Mouse (Mus musculus) cerebellum, adult 2 months (tissue): ENCODE measurements around the gene Epb41l1. TPM values are rescaled to one million over a fixed set of nuclear protein-coding genes. Genes with fewer than 3 reads are reported as not detected.

Source experiments
- DNase-seq, 2 experiments: peaks; one replicate each; pipeline ENCODE4 v3.0.0; 2021
- H3K27ac ChIP-seq: fragments of 200-500 bp; 2 replicates; pipeline ENCODE4 v1.5.1; 2012; ENCODE audit warnings: low read length, control low read depth, inconsistent platforms; ENCODE audit not compliant: insufficient read depth
- H3K27me3 ChIP-seq: fragments of 200-500 bp; 2 replicates; pipeline ENCODE4 v1.6.1; 2012; ENCODE audit warnings: inconsistent platforms, mild to moderate bottlenecking, low read length, moderate library complexity; ENCODE audit not compliant: control insufficient read depth, insufficient read depth
- H3K4me1 ChIP-seq: fragments of 200-500 bp; 2 replicates; pipeline ENCODE4 v1.6.1; 2011; ENCODE audit warnings: low read length; ENCODE audit not compliant: control insufficient read depth, insufficient read depth
- H3K4me3 ChIP-seq: fragments of 200-500 bp; replicated peaks from 2 replicates; pipeline ENCODE3; 2011; ENCODE audit warnings: mild to moderate bottlenecking, low read depth, low read length, control low read depth; ENCODE audit not compliant: insufficient read depth
- CTCF ChIP-seq: fragments of 200-500 bp; IDR thresholded peaks from 2 replicates; pipeline ENCODE4 v1.5.1; 2011; ENCODE audit warnings: low read depth, mild to moderate bottlenecking, control low read depth, low read length, moderate library complexity, borderline replicate concordance; ENCODE audit not compliant: insufficient read depth
- POLR2A ChIP-seq: fragments of 200-500 bp; IDR thresholded peaks from 2 replicates; pipeline ENCODE4 v1.6.1; 2011; ENCODE audit warnings: low read length, control low read depth, borderline replicate concordance; ENCODE audit not compliant: insufficient read depth
- WGBS: fragments of 180-500 bp; shearing (Covaris S2); methylation state at CpG from one replicate; pipeline ENCODE4 v1.1.7; 2018; 5-methylcytosine and 5-hydroxymethylcytosine counted together
- polyA plus RNA-seq: library from polyadenylated mRNA; depleted of rRNA; stranded (reverse); fragments of >200 nt; gene quantifications from 2 replicates; pipeline ENCODE4 v1.2.3, GENCODE M21; 2012

Gene Epb41l1
- polyA plus RNA-seq, 1 experiment, result 219 TPM

DNA sequence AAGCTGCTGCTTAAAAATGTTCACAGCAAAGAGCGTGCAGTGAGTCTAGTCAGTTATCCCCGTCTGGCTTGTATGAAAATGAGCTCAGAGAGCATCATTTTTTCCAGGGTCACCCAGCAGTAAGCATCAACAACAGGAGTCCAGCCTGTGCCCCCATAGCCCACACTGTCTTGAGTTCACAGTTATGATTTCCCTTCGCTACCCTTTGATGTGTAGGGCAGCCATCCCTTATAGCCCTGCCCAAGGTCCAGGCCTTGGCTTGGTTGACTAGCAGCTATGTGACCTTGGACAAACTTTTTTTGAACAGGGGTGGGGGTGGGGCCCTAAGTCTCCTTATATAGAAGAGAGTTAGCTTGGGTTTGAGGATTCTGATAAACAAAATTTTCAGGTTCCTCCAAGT is 148.6 kb downstream of the Epb41l1 start:
- 93% methylated on average over 3 of the region's 3 CpGs for WGBS
- Histone ChIP-seq H3K4me1 (peaks cover 11% of the 10 kb centered on the region; the same call in 1 of the 2 replicates), H3K27ac (no peak overlapping the region), H3K27me3 (no peaks in the 10 kb centered on the region), H3K4me3 (no peak overlapping the region)
- no peak for DNase-seq
- TF ChIP-seq CTCF, result no peak
- no peak for TF ChIP-seq POLR2A

DNA sequence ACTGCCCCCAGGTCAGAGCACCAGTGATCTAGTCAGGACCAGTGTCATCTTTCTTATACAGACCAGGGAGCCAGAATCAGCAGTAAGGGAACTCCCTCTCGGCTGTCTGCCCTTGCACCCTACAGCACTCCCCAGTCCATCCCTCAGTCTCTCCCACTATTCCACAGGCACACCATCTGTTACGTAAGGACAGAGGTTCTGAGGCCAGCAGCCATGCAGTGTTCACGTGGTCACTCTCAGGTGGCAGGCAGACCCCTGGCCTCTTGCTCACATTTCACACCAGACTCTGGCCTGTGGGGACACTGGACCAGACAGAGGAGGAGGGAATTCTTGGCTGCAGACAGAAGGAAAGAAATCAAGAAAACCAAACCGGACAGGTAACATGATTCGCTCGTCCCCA is 150.8 kb downstream of the Epb41l1 start:
- Histone ChIP-seq H3K4me3 (no peak overlapping the region), H3K27ac (no peak overlapping the region), H3K4me1 (peaks cover 5% of the 10 kb centered on the region; the same call in 1 of the 2 replicates), H3K27me3 (no peaks in the 10 kb centered on the region)
- DNase-seq, result no peak
- TF ChIP-seq CTCF, result no peak
- TF ChIP-seq POLR2A, result no peak
- WGBS, result 69% methylated on average over 6 of the region's 6 CpGs

- 35% methylated on average over 7 of the region's 7 CpGs for WGBS
- H3K27ac ChIP-seq, result no peak overlapping the region
- no peaks in the 10 kb centered on the region for H3K27me3 ChIP-seq
- no peak for DNase-seq
- H3K4me3 ChIP-seq, result no peak overlapping the region
- TF ChIP-seq CTCF (no peak), POLR2A (no peak)
- no peaks in the 10 kb centered on the region for H3K4me1 ChIP-seq
These were observed 156.3 kb downstream of the Epb41l1 start for GRCm38 (mm10) chr2:156576850-156577587.

- TF ChIP-seq CTCF (no peak), POLR2A (no peak)
- Histone ChIP-seq H3K27me3 (no peaks in the 10 kb centered on the region), H3K4me3 (no peak overlapping the region), H3K27ac (no peak overlapping the region), H3K4me1 (peaks cover 7% of the 10 kb centered on the region; the same call in 1 of the 2 replicates)
- 72% methylated on average over 5 of the region's 5 CpGs for WGBS
- DNase-seq, result no peak
These were observed 159.8 kb downstream of the Epb41l1 start for GRCm38 (mm10) chr2:156580507-156580906.

GRCm38 (mm10) chr2:156581244-156581643 is 160.5 kb downstream of the Epb41l1 start:
- 37% methylated on average over 10 of the region's 10 CpGs for WGBS
- H3K27ac ChIP-seq, result no peak overlapping the region

GRCm38 (mm10) chr2:156582887-156583286 is 162.2 kb downstream of the Epb41l1 start:
- TF ChIP-seq CTCF (no peak), POLR2A (no peak)
- 85% methylated on average over 10 of the region's 10 CpGs for WGBS
- DNase-seq, result no peak
- Histone ChIP-seq H3K4me1 (peaks cover 7% of the 10 kb centered on the region; the same call in 1 of the 2 replicates), H3K27me3 (no peaks in the 10 kb centered on the region), H3K27ac (no peak overlapping the region), H3K4me3 (no peak overlapping the region)

More at GRCm38 (mm10) chr2:156581244-156581643, 160.5 kb downstream of the Epb41l1 start:
- peak in 1 of 2 experiments; percentile 40 for DNase-seq
- no peak for TF ChIP-seq POLR2A
- TF ChIP-seq CTCF, result no peak
- Histone ChIP-seq H3K4me3 (no peak overlapping the region), H3K4me1 (peaks cover 7% of the 10 kb centered on the region; the same call in 1 of the 2 replicates), H3K27me3 (no peaks in the 10 kb centered on the region)

DNA sequence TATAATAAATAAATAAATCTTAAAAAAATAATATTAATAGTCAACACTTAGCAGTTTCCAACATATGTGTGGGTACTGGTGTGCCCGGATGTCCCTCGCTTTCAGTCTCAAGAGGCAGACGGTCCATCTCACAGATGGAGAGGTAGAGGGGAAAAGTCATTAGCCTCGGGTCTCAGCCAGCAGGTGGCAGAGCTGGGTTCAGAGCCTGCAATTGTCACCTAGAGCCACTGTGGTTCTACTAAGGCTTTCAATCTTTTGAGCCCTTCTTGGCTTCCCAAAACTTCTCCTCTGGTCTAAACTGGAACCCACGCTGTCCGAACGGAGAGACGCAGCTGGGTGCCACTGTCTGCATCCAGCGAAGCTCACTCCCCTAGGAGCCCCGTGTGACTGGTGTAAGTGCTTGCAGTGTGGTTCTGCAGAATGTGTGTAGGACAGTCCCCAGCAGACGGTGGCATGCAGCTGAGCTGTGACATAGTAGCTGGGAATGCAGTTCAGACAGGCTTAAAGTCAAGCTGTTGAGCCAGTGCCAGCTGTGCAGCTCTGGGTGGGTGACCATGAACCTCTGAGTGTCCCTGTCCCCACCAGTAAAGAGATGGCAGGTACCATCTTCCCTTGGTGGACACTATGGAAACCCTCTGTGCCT is 163.6 kb downstream of the Epb41l1 start:
- Histone ChIP-seq H3K4me1 (peaks cover 7% of the 10 kb centered on the region; the same call in 1 of the 2 replicates), H3K27ac (no peak overlapping the region), H3K27me3 (no peaks in the 10 kb centered on the region), H3K4me3 (no peak overlapping the region)
- peak; percentile 53 to 69 for DNase-seq
- 25% methylated on average over 11 of the region's 11 CpGs for WGBS
- no peak for TF ChIP-seq POLR2A
- peak; percentile 69 for TF ChIP-seq CTCF

- no peaks in the 10 kb centered on the region for H3K27me3 ChIP-seq
- TF ChIP-seq POLR2A (no peak), CTCF (no peak)
- H3K4me3 ChIP-seq, result no peak overlapping the region
- H3K4me1 ChIP-seq, result peaks cover 7% of the 10 kb centered on the region; the same call in 1 of the 2 replicates
- no peak overlapping the region for H3K27ac ChIP-seq
- DNase-seq, result peak in 1 of 2 experiments; percentile 41
- WGBS, result 24% methylated on average over 14 of the region's 14 CpGs
These were observed 164.2 kb downstream of the Epb41l1 start for GRCm38 (mm10) chr2:156584797-156585471.
